Mouse (Mus musculus): ENCODE measurements at regions not wholly inside any gene's neighbourhood (a gene's known extent, or its start where the extent isn't known, plus 50 kb on each side); places are given as distances from the start of the nearest gene placed in this dataset.
"Not testable (repeated sequence)": the region's sequence is repeated elsewhere in the genome, so short reads cannot be mapped to it uniquely, and the experiment has no call there.

DNA sequence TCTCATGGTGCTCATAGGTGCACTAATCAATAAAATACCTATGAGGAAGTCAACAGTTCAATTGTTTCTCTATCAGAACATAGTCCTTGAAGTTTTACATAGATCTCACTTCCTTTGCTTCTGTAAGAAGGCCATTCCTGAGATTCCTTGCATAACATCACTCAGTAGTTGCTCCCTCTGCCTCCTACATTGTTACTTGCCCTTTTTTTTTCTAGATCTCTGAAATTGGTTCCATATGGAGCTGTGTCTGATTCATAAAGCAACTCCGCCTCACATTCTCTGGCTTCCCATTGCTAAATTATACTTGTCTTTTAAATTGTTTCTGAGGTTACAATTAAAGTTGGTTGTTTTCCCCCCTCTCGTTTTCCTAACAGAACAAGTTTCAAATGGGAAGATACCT, 1000.7 kb downstream of the Ttll7 start:
- DNase-seq (ENCODE audit: low spot score), result no peak

DNA sequence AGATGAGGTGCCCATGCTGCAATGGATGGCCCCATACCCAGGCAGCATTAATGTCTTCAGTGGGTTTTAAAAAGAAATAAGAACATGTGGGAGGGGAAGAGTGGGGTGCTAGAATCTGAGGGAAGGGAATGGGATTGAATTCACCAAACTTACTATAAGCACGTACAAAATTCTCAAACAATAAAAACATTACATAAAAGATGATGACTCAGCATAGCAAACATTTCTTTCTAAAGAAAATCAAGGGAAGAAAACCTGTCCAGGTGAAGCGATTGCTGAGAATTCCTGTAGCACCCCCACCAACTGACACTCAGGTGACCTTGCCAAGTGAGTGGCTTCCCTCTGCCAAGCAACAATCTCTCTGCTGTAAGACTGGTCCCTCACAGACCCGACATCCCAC, 989.2 kb downstream of the Ttll7 start:
- no peak for DNase-seq (ENCODE audit: low spot score)

DNA sequence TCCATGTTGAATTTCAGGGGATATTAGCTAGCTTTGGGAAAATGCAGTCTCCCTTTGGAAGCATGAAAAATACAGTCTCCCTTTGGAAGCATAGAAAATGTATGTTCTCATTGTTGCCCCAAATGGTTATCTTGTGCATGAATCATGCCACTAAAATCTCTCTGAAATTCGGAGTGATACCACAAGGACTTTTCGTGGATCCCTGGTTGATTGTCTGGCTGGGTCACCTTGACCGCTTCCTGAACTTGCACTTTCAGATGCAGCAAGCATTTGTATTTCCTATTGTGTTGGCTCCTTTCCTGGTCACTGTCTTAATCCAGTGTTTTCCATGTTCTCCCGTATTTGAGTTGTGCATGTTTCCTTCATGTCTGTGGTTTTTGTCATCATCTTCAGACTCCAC, 986.6 kb downstream of the Ttll7 start:
- DNase-seq (ENCODE audit: low spot score), result no peak

DNA sequence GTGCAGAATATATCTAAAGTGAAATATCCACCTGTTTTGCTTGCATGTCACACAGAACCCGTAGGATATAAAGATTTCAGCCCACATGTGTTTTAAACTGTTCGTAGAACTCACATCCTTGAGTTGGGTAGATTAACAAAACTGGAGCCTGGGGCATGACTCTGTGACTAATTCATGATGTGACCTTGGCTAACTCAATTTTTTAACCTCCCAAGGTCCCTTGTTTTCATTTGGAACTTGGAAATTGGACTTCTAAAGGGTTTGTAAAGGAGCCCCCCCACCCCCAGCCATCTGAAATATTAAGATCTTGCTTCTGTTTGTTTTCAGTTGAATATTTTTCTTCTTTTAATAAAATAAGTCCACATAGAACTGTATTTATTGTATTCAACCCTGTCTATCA, 983.5 kb downstream of the Ttll7 start:
- DNase-seq (ENCODE audit: low spot score), result no peak

DNA sequence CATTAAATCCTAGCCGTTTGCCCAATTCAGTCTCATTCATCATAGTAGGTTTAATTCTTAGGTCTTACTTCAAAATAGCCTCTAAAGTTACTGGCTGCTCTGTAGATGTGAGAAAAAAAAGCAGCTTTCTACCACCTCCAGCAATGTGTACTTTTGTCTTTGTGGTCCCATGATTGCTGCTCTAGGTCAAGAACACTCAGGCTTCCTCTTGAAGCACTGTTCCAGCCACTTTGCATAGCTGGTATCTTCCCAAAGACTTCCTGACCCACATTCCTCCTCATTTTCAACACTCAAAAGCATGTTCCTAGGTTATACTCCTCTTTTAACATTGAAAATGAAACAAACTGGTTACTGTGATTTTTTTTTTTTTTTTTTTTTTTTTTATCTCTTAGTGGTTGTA, 973.2 kb downstream of the Ttll7 start:
- no peak for DNase-seq (ENCODE audit: low spot score)

DNA sequence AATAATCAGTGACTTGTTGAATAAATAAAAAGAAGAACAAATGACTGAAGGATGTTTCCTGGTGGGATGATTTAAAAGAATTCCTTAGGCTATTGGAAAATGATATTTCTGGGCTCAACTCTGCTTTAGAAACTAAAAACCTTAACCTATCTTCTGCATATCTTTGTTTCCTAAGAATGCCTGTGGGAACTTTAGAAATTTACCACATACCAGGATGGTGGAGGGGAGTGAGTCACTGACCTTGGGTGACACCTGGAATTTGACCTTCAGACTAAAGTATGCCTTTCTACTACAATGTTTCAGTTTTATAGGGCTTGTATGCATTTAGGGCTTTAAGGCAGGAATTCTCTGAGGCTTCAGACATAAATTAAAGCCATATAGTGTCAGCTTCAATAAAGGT, 972.3 kb downstream of the Ttll7 start:
- no peak for DNase-seq (ENCODE audit: low spot score)

DNA sequence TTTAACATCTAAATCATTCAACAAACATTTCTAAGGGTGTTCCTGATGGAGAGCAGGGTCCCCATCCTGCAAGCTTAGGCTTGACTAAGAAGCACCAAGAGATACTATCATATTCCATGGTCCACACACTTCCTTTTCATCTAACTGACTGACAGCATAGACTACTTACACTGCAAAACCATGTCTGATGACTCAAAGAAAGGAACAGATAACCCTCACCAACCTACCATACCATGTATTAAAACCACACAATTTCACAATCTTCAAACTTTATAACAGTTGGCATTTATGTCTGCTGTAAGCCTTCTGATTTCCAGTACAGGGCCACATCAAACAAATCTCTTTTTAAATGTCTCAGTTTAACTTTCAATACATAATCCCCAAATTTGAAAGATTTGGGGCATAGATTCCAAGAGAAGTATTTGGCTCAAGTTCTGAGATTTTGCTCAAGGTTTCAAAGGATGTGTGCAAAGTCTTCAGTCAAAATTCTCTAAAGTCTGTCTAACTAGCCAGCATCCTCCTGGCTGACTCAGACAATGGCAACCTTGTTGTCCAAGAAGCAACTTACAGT, 962.0 kb downstream of the Ttll7 start:
- no peak for DNase-seq (ENCODE audit: low spot score)

DNA sequence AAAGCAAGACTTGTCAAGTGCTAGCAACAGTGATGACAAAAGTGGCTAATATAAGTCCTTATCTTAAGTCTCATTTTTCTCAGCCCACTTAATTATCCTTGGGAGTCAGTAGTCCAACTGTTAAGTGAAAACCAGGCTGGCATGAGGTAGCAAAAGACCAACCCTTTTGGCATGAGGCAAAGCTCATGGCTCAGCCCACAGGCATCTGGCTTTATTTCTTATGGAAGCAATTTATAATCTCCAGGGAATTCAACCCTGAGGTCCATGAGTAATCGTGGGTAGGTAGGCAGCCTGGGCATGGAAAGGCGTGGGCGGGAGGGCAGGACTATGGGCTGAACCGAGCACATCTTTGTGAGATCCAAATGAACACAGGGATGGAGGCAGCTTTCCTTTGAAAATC, 950.4 kb downstream of the Ttll7 start:
- no peak for DNase-seq (ENCODE audit: low spot score)

DNA sequence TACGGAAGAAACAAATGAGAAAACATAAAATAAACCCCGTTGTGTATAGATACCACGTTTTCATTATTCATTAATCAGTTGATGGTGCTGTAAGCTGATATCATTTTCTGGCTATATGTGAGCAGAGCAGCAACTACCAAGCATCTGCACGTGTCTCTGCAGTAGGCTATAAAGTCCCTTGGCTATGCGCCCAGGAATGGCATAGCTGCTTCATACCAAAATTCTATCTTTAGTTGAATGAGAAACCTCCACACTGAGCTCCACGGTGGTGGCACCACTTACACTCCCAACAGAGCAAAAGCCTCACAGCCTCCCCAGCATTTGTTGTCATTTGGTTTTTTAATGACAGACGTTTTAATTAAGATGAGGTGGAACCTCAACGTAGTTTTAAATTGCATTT, 944.4 kb downstream of the Ttll7 start:
- DNase-seq (ENCODE audit: low spot score), result no peak

DNA sequence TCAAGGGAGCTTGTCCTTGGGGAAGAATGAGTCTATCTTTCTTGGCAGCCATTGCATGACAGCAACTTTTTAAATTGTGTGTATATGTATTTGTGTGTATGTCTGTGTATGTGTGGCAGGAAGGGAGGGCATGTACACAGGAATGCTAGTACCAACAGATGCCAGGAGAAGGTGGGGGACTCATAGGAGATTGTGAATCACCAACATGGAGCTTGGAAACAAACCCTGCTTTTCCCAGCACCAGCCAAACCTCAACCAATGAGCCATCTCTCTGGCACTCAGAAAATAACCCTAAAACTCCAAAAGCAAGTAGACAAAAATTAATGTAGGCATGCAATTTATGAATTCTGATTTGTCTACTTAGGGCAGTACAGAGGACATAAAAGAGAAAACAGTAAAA, 942.9 kb downstream of the Ttll7 start:
- DNase-seq (ENCODE audit: low spot score), result no peak

DNA sequence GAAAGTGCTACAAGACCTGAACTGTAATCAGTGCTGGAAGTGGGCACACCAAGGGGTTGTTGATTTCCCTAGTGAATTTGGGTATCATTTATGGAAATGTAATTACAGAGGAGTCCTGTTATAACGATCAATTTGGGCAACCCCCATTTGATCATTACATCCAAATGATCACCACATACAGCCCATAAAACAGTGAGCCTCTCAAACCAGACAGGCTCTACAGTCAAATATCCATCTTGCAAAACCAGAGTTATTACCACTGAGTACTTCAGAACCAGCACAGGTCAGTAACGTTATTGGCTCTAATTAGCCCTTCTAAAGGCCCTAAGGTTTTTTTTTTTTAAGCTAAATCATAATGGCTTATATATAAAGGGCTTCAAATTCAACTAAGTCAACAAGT, 934.4 kb downstream of the Ttll7 start:
- no peak for DNase-seq (ENCODE audit: low spot score)

DNA sequence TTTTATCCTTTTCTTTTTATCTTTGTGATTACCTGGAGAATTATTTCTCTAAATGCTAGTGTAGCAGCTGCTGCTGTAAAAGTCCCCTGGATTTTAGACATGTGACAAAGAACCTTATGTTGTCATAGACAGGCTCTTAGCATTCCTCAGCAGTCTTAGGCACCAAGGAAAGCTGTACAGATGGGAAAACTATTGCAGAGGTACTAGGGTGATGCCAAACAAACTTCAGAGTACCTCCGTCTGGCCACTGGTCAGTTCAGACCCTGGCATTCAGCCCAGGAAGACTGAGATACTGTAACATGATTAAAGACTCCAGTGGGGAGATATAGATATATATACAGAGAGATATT, 898.6 kb downstream of the Ttll7 start:
- DNase-seq (ENCODE audit: low spot score), result no peak

DNA sequence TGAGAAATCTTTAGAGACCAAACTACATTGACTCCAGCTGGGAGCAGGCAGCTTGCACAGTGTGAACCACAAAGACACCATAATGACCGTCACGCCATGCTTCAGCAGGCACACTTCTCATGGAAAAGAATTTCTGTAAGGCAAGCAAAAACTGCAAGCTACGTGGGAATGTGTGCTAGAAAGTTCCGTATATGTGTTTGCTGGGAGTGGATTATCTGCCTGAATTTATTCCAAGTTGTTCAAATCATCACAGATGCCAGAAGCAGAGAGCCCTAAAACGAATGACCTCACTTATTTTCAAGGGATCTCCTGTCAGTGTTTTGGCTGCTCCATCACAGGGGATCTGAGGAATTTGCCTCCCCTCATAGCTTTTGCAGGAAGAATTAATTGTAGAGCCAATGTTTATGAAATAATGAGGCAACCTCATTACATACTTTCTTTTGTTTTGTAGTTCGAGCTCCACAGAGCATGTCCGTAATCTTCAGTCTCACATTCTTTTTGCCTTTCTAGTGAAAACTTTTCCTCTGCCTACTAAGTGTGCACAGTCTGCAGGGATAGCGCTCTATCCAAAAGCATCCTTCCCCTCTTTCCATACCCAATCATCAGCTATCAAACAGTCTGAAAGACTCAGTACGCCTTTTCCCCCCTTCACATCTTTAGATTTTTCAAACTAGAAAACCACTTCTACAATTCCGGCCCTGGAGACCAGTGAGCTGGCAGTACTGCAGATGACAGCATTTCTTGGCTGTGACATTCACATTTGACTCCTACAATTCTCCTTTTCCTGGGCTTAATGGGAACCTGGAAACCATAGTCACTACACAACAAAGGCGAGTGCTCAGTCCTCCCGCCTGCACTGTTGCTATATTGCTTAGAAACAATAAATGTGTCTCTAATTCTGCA, 898.0 kb downstream of the Ttll7 start:
- no peak for DNase-seq (ENCODE audit: low spot score)

DNA sequence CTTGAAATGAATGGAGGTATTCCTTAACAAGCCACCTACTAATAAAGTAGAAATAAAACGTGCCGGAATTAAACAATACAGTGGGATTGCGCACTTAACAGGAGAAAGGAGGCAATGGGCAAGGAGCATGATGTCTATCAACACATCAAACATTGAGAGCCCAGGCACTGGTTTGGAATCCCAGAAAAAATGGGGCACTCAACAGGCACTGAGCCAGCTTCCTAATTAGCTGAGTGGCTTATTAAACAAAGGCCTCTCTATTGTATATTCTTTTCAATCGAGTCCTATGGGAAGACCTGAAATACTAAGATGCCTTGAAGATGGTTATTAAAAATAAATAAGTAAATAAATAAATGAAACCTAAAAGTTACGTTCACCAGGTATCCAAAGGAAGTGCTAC, 897.3 kb downstream of the Ttll7 start:
- no peak for DNase-seq (ENCODE audit: low spot score)

DNA sequence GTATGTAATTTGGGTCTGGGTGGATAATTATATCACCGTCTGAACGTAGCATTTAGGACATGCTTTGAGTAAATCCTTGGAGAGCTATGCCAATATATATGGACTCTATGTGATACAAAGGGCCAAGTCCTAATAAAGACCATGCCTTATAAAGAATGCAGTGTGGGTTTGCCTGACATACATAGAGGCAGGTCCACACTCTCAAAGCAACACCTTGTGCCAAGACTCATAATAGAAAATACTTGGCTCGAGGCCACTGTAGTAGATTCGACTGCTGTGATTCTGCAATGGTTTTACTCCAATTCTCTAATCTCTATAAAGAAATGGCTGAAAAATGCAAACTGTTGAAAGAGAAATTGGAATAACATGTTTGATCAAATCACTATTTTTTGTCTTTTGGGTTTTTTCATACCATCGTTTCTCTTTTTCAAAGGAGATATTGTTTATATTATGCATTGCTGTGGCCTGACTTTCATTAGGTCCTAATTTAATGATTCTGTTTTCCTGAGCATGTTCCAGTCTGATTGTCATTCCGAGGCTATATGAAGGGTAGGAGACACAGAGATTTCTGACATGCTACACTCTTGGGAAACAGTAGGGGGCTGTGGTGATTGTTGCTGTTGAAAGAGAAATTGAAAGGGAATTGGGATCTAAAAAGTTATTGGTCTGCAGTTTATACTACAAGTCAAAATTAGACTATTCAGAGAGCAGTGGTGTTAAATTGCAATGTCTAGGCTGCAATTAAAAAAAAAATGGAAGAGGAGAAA, 884.7 kb downstream of the Ttll7 start:
- no peak for DNase-seq (ENCODE audit: low spot score)

DNA sequence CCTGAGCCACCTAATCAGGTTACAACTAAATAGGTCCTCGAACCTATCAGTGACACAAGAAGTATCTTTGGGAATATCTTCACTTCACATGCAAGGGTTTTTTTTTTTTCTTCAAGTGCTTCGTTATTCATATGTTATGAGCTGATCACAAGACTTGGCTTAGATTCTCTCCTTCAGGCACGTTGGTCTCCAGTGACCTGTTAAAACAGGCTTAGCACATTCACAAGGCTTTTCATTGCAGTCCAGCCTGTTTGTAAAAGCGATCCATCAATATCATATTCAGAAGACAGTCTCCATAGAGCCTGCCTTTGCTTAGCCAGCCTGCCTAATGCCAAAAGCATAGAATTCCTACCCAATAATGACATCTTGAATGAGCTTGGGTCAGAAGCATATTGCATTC, 864.2 kb downstream of the Ttll7 start:
- DNase-seq (ENCODE audit: low spot score), result no peak

DNA sequence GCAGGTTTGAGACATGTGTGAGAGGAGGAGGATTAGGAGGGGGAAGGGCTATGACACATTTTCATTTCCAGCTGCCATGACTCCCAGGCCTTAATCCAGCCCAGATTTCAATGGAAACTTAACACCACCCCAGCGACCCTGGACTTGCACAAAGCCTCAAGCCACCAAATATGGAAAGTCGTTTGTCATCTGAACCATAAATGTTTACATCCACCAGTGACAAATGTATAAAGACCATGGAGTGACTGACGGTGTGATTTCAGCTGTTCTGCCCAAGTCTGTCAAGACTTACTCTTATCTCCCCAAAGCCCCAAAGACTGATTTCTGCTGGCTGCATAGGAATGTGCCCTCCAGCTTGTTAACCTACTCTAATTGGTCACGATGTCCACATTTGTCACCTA, 855.2 kb downstream of the Ttll7 start:
- no peak for DNase-seq (ENCODE audit: low spot score)

DNA sequence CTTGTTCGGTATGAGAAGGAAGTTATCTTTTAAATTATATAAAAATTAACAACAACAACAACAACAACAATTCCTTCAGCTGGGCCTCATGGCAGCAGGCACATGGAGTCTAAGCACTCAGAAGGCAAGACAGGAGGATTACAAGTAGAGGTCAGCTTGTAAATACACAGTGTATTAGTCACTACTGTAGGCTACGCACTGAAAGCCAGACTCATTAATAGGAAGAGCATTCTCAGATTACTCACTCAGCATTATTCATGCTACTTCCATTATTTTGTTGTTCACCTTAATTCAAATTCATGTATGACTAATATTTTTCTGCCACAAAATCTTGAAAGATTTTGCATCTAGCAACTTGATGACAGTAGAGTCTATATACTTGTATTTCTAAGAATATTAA, 831.6 kb downstream of the Ttll7 start:
- DNase-seq (ENCODE audit: low spot score), result no peak

DNA sequence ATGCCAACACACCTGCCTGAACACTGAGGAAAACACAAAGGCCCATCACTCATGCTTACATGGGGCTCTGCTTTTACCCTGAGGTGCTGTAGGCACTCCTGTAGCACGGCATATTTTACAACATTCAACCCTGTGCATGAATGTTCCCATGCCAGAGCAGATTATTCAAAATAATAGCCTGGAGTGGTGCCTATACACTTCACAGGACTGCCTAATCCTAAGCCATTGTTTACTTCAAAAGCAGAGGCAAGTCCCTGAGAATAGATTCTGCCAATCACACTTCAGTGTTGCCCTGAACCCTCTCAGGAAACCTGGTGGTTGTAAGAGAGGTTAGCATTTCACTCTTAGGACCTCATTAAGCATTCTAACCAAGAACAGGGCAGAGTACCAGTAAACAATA, 828.1 kb downstream of the Ttll7 start:
- no peak for DNase-seq (ENCODE audit: low spot score)

DNA sequence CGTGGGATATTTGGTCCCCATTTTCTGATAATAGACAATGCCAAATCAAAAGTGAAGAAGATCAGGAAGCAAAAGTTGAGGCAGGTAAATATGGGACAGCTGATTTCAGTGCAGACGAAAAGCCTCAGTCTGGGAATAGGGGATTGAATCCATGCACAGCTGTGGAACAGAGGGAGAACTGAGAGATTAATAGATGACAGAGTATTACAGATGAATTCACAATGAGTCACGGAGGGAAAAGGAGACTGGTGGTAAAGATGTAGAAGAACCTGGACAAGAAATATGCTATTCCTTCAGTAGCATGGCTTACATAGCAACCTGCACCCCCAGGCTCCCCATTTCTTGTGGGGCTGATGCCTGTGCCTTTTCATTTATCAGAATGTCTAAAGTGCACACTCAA, 810.4 kb downstream of the Ttll7 start:
- no peak for DNase-seq (ENCODE audit: low spot score)

DNA sequence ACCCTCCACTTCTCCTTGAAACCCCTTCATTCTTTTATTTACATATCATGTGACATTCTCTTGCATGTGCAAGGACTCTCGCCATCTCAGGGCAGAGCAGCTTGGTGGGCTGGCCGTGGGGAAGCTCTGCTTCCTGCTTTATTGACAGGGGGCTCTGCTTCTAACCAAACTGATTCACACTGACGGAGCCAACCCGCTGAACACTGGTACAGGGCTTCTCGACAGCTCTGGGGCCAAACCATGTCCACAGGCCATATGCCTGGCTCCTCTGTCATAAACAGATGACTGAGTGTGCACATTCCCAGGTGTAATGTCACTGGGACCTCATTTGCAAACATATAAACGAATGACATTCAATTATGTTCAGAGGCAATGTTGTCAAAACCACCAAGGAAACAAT, 800.7 kb downstream of the Ttll7 start:
- no peak for DNase-seq (ENCODE audit: low spot score)

DNA sequence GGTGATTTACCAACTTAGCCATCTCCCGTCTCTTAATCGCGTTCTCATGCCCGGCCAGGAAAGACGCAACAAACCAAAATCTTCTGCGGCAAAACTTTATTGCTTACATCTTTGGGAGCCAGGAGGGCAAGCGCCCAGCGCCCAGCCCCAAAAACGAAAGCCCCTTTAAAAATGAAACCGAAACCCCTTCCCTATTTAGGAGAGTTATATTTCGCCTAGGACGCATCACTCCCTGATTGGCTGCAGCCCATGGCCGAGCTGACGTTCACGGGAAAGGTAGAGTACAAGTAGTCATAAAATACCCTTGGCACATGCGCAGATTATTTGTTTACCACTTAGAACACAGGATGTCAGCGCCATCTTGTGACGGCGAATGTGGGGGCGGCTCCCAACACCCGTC, 783.3 kb downstream of the Ttll7 start:
- not testable (repeated sequence) for DNase-seq (ENCODE audit: low spot score)

DNA sequence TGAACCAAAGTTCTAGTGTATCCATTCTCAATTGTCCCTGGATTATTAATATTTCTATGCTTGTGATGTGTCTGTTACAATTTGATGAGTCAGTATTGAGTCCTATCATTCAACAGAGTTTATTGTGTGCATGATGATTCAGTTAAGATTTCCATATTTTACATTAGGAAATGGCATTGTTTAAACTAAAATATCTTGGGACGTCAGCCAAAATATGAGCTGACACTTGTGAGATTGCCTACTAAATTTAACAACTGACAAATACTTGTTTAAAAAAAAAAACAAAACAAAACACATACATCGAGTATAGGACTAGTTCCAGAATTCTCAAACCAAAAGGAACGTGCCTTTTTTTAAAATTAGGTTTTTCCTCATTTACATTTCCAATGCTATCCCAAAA, 779.0 kb downstream of the Ttll7 start:
- no peak for DNase-seq (ENCODE audit: low spot score)

Measured in heart, adult 8-10 months (tissue).